7 mouse cellular contexts compared by ENCODE assay signal in the genomic region with DNA sequence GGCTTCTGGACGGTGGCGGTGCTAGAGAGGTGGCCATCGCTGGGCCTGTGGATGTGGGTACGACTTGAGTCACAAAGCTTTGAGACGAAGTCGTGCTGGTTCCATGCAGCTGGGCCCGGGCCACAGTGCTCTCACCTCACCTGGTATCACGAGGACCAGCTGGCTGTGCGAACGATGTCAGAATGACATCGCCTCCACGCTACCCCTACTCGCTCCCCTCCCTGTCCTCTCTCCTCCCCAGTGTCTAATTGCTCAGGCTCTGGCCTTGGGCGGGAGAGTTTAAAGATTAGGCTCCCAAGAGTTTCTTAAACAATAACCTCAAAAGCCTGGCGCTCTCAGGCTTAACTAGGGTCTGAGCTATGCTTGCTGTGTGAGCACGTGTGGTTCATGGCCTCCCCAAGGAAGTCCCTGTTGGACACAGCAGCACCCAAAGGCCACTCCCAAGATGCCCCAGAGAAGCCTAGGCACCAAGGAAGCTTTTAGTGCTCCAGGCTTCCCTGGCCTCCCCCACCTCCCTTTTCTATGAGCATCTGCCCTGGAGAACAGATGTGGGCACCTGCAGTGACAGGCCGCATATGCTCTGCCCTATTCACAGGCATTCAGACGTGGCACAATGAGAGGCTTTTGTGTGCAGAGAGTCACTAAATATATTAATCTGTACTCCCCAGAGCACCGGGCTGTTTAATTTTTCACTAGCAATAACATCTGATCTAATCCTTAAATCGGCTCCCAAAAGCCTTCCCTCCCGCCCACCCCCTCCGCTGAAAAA. TPM values are rescaled to one million over a fixed set of nuclear protein-coding genes. Genes with fewer than 3 reads are reported as not detected.
DNase-seq lines count a peak whose midpoint lies in the region; ATAC-seq and TF ChIP-seq lines count a peak whose summit lies in the region.

No protein-coding gene starts in this region.

- peak overlapping the region; percentile 88 for H3K4me2 ChIP-seq in lung, embryonic 15.5 days
- H3K4me2 ChIP-seq in forebrain, embryonic 12.5 days, result peak overlapping the region; percentile 90
- H3K4me2 ChIP-seq in limb, embryonic 15.5 days, result peak overlapping the region; percentile 73

- no peak overlapping the region for H3K27ac ChIP-seq in lung, embryonic 15.5 days
- H3K27ac ChIP-seq in forebrain, embryonic 12.5 days, result peak overlapping the region; percentile 99
- H3K27ac ChIP-seq in limb, embryonic 15.5 days, result no peak overlapping the region
- no peak overlapping the region for H3K27ac ChIP-seq in small intestine, adult 2 months (ENCODE audit: insufficient read depth, low read depth, low read length)

- ATAC-seq in lung, embryonic 15.5 days (ENCODE audit: borderline replicate concordance, extremely low read depth, low FRiP score, low TSS enrichment), result 0 out of 2 replicates have a peak, but pooled peaks have one; percentile 31
- ATAC-seq in forebrain, embryonic 12.5 days (ENCODE audit: low FRiP score), result peak; percentile 42
- ATAC-seq in limb, embryonic 15.5 days (ENCODE audit: insufficient number of reproducible peaks, low FRiP score, low TSS enrichment, low read depth), result no peak

- peaks cover 22% of the 10 kb centered on the region for H3K4me1 ChIP-seq in lung, embryonic 15.5 days
- H3K4me1 ChIP-seq in forebrain, embryonic 12.5 days, result peaks cover 61% of the 10 kb centered on the region
- peaks cover 28% of the 10 kb centered on the region for H3K4me1 ChIP-seq in limb, embryonic 15.5 days
- H3K4me1 ChIP-seq in small intestine, adult 2 months (ENCODE audit: control insufficient read depth, insufficient read depth, insufficient read length, low read length), result peaks cover 6% of the 10 kb centered on the region

- DNase-seq in lung, postnatal 36 days, result no peak
- DNase-seq in thymus, adult 18-20 months, result no peak
- DNase-seq in testis, postnatal 14 days (ENCODE audit: low spot score), result no peak

- peaks cover 71% of the 10 kb centered on the region for H3K27me3 ChIP-seq in lung, embryonic 15.5 days
- H3K27me3 ChIP-seq in forebrain, embryonic 12.5 days, result 0 out of 2 replicates have a peak, but pooled peaks cover 9% of the 10 kb centered on the region
- peaks cover 66% of the 10 kb centered on the region for H3K27me3 ChIP-seq in limb, embryonic 15.5 days
- H3K27me3 ChIP-seq in small intestine, adult 2 months (ENCODE audit: control insufficient read depth, insufficient read depth, low read length), result no peaks in the 10 kb centered on the region

- 13% methylated on average over 22 of the region's 22 CpGs for WGBS in lung, embryonic 15.5 days
- WGBS in forebrain, embryonic 12.5 days, result 2% methylated on average over 22 of the region's 22 CpGs
- 12% methylated on average over 22 of the region's 22 CpGs for WGBS in limb, embryonic 15.5 days
- WGBS in small intestine, adult 2 months, result 17% methylated on average over 22 of the region's 22 CpGs

- H3K36me3 ChIP-seq in lung, embryonic 15.5 days, result no peaks in the 10 kb centered on the region
- no peaks in the 10 kb centered on the region for H3K36me3 ChIP-seq in forebrain, embryonic 12.5 days (replicated peaks)
- no peaks in the 10 kb centered on the region for H3K36me3 ChIP-seq in limb, embryonic 15.5 days
- no peaks in the 10 kb centered on the region for H3K36me3 ChIP-seq in small intestine, adult 2 months (ENCODE audit: control insufficient read depth, insufficient read depth, low read length)

- peak overlapping the region; percentile 44 for H3K4me3 ChIP-seq in lung, embryonic 15.5 days
- peak overlapping the region; percentile 41 for H3K4me3 ChIP-seq in forebrain, embryonic 12.5 days (replicated peaks)
- H3K4me3 ChIP-seq in limb, embryonic 15.5 days, result peak overlapping the region; percentile 40
- H3K4me3 ChIP-seq in small intestine, adult 2 months (ENCODE audit: low read depth, low read length), result peak overlapping the region; percentile 61

- no peak for TF ChIP-seq CTCF in small intestine, adult 2 months (IDR thresholded peaks at IDR 0.05; ENCODE audit: extremely low read depth, insufficient read length, insufficient replicate concordance, low read depth, low read length)

- TF ChIP-seq POLR2A in small intestine, adult 2 months (IDR thresholded peaks at IDR 0.05; ENCODE audit: low read depth, low read length), result no peak

- no peaks in the 10 kb centered on the region for H3K9me3 ChIP-seq in lung, embryonic 15.5 days
- no peaks in the 10 kb centered on the region for H3K9me3 ChIP-seq in forebrain, embryonic 12.5 days
- H3K9me3 ChIP-seq in limb, embryonic 15.5 days, result no peaks in the 10 kb centered on the region

- no peak overlapping the region for H3K9ac ChIP-seq in lung, embryonic 15.5 days
- H3K9ac ChIP-seq in forebrain, embryonic 12.5 days, result peak overlapping the region; percentile 61
- peak overlapping the region; percentile 14; the same call in 1 of the 2 replicates for H3K9ac ChIP-seq in limb, embryonic 15.5 days

RNA-seq across cellular contexts. Expression of a gene that starts 4.6 kb away (rescaled TPM):
- polyA plus RNA-seq in lung, embryonic 15.5 days (2015; fragmentation: Nextera tagmentation; extraction: Ambion mirVana), result 4.5 and 6.4 TPM in 2 replicates
- 89.3 and 98.1 TPM in 2 replicates for polyA plus RNA-seq in forebrain, embryonic 12.5 days (2016; fragmentation: Nextera tagmentation; extraction: Ambion mirVana)
- polyA plus RNA-seq in limb, embryonic 15.5 days (2015; fragmentation: Nextera tagmentation; extraction: Ambion mirVana), result 6.8 and 8.5 TPM in 2 replicates
- 22.4 and 52.5 TPM in 2 replicates for polyA plus RNA-seq in small intestine, adult 2 months (2012; rRNA removed)

RNA-seq across cellular contexts. Expression of a gene that starts 14.7 kb away (rescaled TPM):
- polyA plus RNA-seq in lung, embryonic 15.5 days (2015; fragmentation: Nextera tagmentation; extraction: Ambion mirVana), result 26.1 and 26.8 TPM in 2 replicates
- 41.4 and 42.1 TPM in 2 replicates for polyA plus RNA-seq in forebrain, embryonic 12.5 days (2016; fragmentation: Nextera tagmentation; extraction: Ambion mirVana)
- 27.3 and 29.4 TPM in 2 replicates for polyA plus RNA-seq in limb, embryonic 15.5 days (2015; fragmentation: Nextera tagmentation; extraction: Ambion mirVana)
- 5.3 and 7.6 TPM in 2 replicates for polyA plus RNA-seq in small intestine, adult 2 months (2012; rRNA removed)
